Mouse (Mus musculus) gastrocnemius, postnatal 36 days (tissue): Measurements from ENCODE around the gene Ctbs. TPM values are rescaled to one million over a fixed set of nuclear protein-coding genes. Genes with fewer than 3 reads are reported as not detected.
A peak's percentile ranks its signal among the peaks of the same experiment; 100 is the strongest.

Experiments
- DNase-seq, 2 experiments: peaks; one replicate each; pipeline ENCODE4 v3.0.0; 2022
- intact Hi-C: fragments of 180-260 bp; cut with DNase I; formaldehyde crosslinking; loops from one replicate; pipeline ENCODE4 v1.15.1; 2025
- long read RNA-seq, 2 experiments: library from polyadenylated mRNA; stranded (forward); transcript quantifications; one replicate each; pipeline ENCODE4 v2.0.0; 2021
- total RNA-seq, 2 experiments: library from RNA; stranded (reverse); gene quantifications; 2 replicates each; pipeline ENCODE4 v1.2.3; 2021

Ctbs gene
- 1 to 10 TPM; 4.0 to 5.7 TPM for total RNA-seq
- long read RNA-seq, experiment 1, partial matches to known transcripts, result 0 of 5 reads
- long read RNA-seq, experiment 1, other reads (novel, unspliced or antisense), result 3 of 5 reads
- long read RNA-seq, experiment 2, partial matches to known transcripts, result 1 of 4 reads
- long read RNA-seq, experiment 2, other reads (novel, unspliced or antisense), result 1 of 4 reads

GRCm38 (mm10) chr3:146449745-146450250, at the start of gene Ctbs:
TSS of gene Ctbs (plus strand) at chr3:146449795.
- intact Hi-C loops, result loop anchor here (5.0 kb wide), 1 partner anchor 48 kb away; the partner anchor contains the start of genes Gng5 and Spata1
- no peak for DNase-seq

- DNase-seq, result no peak
- intact Hi-C loops, result no loop called here
Observed at GRCm38 (mm10) chr3:146403770-146404169, 45.8 kb upstream of the Ctbs start.

- DNase-seq, result peak; percentile 97 to 98
- intact Hi-C loops, result no loop called here
Observed at GRCm38 (mm10) chr3:146404311-146405201, 45.0 kb upstream of the Ctbs start, which contains the start of gene Ssx2ip. TSS of gene Ssx2ip (plus strand) at chr3:146404642.

GRCm38 (mm10) chr3:146405213-146406006, 44.2 kb upstream of the Ctbs start:
- intact Hi-C loops, result no loop called here
- DNase-seq, result no peak

GRCm38 (mm10) chr3:146406007-146406341, 43.6 kb upstream of the Ctbs start:
- intact Hi-C loops, result no loop called here
- DNase-seq, result no peak

- no peak for DNase-seq
- intact Hi-C loops, result no loop called here
Observed at GRCm38 (mm10) chr3:146407086-146407721, 42.4 kb upstream of the Ctbs start.

- intact Hi-C loops, result no loop called here
- no peak for DNase-seq
Observed at GRCm38 (mm10) chr3:146410114-146410513, 39.5 kb upstream of the Ctbs start.

- DNase-seq, result no peak
Observed at GRCm38 (mm10) chr3:146412008-146412407, 37.6 kb upstream of the Ctbs start.

DNA sequence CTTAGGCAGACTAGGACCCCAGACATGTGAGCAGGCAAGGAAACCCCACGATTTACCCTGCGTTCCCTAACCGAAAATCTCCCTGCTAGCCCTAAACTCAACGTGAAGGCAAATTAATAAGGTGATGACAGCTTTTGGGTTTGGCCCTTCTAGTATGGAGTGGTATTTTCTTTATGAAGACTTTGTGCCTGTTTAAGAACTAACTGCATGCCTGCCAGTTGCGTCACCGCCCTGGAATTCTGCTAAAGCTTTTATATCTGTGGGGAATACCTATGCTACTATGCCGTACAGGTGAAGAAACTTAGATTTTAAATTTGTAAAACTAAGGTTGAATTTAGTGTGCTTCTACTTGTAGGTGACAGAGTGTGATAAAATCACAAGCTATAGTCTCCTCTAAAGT, 37.1 kb upstream of the Ctbs start:
- intact Hi-C loops, result no loop called here
- DNase-seq, result no peak

More at GRCm38 (mm10) chr3:146412008-146412407, 37.6 kb upstream of the Ctbs start:
- intact Hi-C loops, result no loop called here

- DNase-seq, result no peak
- intact Hi-C loops, result no loop called here
Observed at GRCm38 (mm10) chr3:146413016-146413415, 36.6 kb upstream of the Ctbs start.

DNA sequence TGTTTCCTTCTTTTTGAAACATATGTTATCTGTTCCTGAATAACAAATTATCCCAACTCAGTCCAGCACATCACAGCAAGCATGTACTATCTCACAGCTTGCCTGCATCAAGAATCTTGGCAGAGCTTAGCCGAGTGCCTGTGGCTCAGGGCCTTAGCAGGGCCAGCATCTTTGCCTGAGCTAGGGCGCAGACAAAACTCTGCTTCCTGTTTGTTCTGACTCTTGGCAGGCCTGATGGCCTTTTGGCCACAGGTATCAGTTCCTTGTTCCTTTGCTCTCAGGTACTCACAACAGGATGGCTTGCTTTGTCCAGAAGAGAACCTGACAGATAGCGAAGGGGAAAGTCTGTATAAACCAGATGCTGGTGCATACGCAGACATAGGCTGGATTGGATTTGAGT, 35.6 kb upstream of the Ctbs start:
- DNase-seq, result no peak
- intact Hi-C loops, result no loop called here

- intact Hi-C loops, result no loop called here
- DNase-seq, result no peak
Observed at GRCm38 (mm10) chr3:146414555-146414954, 35.0 kb upstream of the Ctbs start.

DNA sequence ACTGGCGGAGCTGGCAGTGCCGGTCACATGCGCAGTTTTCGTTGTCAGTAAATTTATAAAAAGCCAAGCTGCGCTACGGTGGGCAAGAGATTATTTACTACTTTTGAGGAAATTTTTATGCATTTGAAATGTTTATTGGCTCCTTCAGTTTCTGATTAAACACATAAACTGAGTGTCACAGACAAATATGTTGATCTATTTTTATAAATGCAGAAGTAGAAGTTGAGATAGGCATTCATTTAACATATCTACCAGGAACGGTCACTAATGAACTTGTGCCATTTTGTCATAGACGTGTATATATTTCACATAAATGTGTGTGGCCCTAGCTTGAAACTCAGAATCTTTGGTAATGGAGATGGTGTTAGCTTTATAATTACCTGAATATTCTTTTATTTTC, 31.7 kb upstream of the Ctbs start:
- no peak for DNase-seq
- intact Hi-C loops, result no loop called here

GRCm38 (mm10) chr3:146418901-146419300, 30.7 kb upstream of the Ctbs start:
- DNase-seq, result no peak
- intact Hi-C loops, result no loop called here

- DNase-seq, result no peak
- intact Hi-C loops, result no loop called here
Observed at GRCm38 (mm10) chr3:146419534-146419933, 30.1 kb upstream of the Ctbs start.

GRCm38 (mm10) chr3:146419992-146420537, 29.5 kb upstream of the Ctbs start:
- DNase-seq, result no peak
- intact Hi-C loops, result no loop called here

GRCm38 (mm10) chr3:146421787-146422186, 27.8 kb upstream of the Ctbs start:
- no peak for DNase-seq
- intact Hi-C loops, result no loop called here

GRCm38 (mm10) chr3:146423710-146424109, 25.9 kb upstream of the Ctbs start:
- intact Hi-C loops, result no loop called here

GRCm38 (mm10) chr3:146424306-146424900, 25.2 kb upstream of the Ctbs start:
- DNase-seq, result no peak
- intact Hi-C loops, result no loop called here

More at GRCm38 (mm10) chr3:146423710-146424109, 25.9 kb upstream of the Ctbs start:
- no peak for DNase-seq

- DNase-seq, result no peak
- intact Hi-C loops, result no loop called here
Observed at GRCm38 (mm10) chr3:146425902-146426301, 23.7 kb upstream of the Ctbs start.
